Mouse (Mus musculus) cerebellum, adult 11-12 months (tissue): ENCODE measurements around the gene Fzd4.

Source experiments
- DNase-seq: peaks from one replicate; pipeline ENCODE4 v3.0.0; 2022

The Fzd4 gene

DNA sequence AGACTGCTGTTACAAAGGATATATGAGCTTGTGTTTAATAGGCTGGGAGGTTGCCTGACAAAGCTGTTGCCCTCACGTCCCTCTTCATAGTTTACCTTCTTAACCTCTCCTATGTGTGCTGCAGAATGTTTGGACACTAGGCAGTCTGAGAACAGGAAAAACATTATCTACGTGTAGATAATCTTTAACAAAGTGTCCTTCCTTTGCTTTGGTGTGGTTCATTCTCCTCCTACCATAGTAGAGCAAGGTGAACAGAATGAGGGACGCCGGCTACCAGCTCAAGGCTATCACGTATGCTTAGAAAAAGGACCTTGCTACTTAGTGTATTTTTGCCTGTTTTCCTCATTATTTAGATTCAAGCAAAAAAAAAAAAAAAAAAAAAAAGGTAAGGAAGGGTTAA lies 24.6 kb downstream of the Fzd4 start:
- DNase-seq: no peak

DNA sequence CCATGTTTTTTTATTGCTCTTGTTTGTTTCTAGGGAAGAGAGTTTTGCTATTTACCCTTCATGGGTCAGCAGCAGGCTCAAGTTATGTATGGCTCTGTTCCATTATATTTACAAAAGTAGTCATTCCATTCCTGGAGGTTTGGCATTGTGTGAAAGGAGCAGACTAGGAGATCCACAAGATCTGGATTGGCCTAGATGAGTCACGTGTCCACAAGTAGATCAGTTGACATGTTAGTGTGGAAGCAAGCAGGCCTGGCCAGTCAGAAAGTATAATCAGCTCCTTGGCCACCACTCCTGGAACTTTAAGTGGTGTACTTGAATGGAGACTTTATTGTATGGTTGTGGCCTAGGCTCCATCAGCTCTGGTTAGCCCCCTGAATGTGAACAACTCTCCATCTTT lies 25.2 kb downstream of the Fzd4 start:
- DNase-seq: no peak

DNA sequence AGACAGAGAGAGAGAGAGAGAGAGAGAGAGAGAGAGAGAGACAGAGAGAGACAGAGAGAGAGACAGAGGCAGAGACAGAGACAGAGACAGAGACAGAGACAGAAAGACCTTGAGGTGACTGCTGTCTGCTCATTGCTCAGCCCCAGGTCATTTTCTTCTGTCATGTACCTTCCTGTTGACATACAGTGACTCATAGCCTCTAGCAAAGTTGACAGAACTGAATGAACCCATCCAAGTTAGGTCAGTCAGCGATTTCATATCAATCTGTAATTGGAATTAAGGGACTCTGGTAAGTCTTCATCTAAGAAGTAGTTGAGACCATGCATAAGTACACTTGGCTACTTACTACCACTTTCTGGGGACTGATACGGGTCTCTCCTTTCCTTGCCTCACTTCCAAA lies 27.0 kb downstream of the Fzd4 start:
- DNase-seq: no peak

DNA sequence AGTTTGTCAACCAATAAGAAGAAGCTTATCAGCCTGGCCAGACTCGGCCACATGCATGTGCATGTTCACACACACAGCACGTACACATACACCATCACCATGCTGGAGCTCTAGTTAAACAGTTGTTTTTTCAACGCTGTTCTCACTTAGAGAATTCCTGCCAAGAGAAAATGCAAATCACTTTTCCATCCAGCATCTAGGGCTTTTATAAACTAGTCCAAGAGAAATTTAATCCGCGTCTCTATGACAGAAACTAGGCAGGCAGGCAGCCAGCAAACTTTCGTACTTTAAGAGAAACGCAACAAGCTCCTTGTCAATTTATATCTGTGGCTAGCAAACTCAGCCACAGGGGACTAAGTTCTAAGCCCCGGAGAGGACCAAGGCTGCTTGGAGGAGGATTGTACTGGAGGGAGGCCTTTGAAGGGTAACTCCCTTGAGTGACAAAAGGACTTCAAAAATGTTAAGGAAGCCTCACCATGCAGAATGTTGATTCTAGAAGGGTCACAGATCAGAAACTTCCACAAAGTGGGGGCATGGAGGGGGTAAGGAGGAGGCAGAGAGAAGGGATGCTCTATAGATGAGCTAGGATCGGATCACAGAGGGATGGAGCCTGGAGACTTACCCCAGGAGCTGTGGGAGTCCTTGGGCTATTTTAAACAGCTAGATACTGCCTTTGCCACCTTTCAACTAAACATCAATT lies 29.2 kb downstream of the Fzd4 start:
- DNase-seq: no peak

DNA sequence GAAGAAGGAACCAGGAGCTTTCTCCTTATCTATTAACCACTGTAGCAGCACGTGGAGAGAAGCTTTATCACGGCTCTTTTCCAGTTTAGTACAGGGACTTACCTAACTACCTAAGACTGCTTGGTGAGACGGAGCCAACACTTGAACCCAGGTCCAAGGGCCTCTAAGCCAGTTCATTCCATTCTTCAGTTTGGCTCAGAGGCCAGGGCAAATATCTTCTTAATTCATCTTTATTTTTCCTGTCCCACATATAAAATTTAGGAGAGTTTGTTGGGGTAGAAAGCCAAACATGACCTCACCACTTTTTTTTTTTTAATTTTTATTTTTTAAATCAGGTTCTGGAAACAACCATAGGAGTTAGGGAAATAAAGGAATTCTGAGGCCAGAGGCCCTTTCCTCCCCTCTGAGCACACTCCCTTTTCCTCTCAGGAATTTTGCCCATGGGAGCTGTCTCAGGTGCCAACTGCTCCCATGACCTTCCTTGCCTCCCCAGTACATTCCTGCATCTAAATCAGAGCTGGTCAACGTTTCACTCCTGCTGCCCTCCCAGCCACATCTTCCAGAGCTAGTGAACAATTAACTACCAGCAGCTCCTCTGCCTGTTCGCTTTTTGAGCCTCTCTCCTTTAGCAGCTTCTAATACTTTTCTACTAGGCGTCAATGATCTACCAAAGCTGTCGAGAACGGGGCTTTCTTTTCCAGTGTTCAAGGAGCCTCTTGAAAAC lies 29.9 kb downstream of the Fzd4 start:
- no peak for DNase-seq

DNA sequence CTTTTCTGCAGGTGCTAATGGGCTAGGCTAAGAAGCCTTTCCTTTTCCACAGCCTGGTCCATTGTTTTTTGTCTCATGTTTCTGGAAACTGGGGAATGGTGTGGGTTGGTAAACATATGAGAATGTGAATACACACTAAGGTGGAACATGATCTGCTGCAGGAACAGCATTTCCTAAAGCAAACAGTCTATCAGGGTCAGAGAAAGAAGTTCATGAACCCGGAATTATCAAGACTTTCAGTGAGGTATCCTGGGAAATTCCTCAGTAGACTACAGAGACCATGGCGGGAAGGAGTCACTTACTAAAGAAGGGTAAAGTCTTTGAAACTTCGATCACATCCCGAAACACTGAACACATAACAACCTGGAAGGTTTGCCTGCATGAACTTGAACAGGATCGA lies 32.2 kb downstream of the Fzd4 start:
- DNase-seq: no peak

DNA sequence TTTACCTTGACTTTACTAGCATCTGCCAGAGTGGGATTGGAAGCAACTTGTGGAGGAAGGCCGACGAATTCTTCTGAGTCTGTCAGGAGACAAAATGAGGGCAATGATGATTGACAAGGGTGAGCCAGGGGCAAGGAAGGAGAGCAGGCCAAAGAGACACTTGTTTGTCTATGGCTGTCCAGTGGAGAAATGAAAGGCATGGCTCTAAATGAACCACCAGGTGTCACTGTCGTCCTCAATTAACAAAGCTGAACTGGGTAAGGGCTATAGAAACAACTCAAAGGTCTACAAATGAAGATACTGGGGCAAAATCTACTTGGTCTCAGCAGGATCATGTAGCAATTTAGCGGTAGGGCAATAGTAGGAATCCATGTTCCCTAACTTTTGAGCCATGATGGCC lies 33.4 kb downstream of the Fzd4 start:
- no peak for DNase-seq

DNA sequence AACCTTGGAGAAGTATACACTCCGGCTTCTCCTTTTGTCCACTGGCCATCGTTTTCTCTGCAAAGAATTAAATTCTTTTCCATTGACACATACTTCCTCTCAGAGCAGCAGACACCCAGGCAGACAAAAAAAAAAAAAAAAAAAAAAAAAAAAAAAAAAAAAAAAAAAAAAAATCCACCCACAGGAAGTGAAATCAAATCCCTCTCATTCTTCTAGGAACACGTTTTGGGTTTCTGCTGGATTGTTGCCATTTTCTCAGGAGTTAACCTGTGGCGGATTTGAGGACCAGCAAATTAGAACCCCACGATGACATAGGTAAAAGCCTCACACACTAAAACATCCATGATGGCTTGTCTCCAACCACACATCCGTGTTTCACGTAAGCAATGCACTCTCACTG lies 37.1 kb downstream of the Fzd4 start:
- no peak for DNase-seq

DNA sequence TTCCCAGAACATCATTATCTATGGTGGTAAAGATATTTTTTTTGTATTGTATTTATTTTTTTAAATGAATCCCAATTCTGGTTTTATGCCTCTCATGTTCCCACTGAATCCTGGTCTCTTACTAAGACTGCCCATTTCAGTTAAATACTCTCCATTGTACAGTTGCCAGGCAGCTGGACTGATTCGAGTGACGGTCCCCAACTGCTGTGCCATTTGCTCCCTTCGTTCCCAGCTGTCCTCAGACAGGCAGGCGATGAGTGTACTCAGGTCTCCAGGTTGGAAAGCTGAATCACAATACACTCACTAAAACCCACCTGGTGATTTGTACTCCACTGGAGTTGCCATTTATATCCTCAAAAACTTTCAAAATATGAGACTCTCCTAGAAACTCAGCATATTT lies 38.1 kb downstream of the Fzd4 start:
- DNase-seq: no peak

DNA sequence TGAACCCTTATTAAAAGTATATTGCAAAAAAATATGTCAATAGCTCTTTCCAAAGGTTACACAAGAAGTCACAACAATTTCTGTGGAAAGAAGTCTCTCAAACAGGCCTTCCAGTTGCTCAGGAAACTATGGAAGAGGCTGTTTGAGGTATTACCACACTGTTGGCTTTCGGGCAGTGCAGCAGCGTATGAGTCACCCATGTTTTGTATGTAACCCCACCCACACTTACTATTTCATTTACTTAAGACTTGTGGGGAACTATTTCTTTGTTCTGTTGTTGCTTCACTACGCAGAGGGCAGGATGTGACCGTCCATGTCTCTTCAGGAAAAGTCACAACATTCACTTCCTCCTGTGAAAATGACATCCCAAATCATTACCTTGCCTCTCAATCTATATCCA lies 41.0 kb downstream of the Fzd4 start:
- no peak for DNase-seq

DNA sequence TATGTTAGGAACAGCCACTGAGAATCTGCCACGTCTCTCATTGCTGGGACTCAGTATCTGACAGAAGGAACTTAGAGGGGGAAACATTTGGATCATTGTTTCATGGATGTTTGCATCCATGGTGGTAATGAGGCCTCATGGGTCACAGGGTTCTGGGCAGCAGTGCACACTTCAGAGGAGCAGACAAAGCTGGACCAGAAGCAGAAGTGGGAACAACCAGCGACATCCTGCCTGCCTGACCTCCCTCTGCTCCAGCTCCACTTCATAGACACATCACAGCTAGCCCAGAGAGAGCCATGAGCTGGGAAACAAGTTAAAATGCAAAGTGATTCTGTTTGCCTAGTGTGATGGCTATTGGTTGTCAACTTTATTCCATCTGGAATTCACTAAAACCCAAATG lies 46.2 kb downstream of the Fzd4 start:
- DNase-seq: no peak

DNA sequence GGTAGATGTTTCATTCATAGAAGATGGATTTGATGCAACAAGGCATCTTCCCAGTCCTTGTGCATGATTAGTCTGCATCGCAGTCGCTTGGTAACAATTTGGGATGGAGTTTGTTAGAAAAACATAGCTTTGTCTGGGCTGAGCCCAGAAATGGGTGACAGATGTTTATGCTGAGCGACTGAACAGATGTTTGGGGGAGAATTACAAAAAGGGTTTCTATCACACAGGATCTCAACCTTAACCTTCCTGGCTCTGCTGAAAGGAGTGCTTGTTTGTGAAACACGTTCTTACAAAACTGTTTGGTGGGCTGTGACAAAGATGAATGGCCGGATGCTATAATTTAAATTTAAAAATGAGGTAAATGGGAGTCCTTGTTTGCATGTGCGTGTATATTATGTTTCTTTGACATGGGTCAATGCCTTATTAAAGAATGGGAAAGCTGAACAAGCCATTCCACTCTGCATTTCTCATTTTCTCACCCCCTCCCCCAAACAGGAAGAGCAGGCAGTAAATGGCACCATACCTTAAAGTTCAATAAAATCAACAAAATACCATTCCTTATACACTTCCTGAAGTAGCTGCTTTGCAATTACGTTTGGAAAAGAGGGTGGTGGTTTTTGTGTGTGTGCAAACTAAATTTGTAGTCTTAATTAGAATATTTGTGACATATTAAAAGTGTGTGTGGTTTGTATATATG lies 52.4 kb downstream of the Fzd4 start:
- DNase-seq: no peak

DNA sequence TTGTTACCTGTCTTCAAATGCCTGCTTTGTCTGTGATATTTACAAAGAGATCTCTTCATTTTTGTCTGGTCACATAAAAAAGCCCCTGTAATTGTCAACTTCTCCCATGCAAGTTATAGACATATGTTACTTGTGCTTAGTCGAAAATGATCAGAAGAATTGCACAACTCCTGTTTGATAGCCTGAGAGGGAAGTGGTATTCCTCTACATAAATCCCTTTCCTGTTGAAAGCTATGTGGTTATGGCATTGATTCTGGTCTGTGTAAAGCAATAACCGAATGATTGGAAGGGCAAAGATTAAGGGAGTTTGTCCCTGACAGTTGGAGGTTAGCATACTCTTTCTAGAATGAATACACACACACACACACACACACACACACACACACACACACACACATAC lies 55.5 kb downstream of the Fzd4 start:
- DNase-seq: no peak

DNA sequence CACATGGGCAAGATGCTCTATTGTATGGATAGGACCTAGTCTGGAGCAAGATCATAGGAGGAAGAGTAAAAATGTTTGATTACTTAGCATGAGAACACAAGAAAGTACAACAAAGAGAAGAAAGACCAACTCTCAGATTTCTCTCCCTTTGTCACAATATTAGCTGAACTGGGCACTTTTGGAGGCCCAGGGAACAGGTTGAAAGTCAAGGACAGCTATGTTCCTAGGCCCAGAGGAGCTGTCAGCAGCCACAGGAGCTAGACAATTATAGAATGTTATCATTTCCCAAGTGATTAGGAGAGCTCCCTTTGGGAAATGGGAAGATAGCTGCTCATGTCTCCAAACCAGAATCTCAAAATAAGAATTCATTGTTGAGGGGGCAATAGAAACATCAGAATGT lies 56.8 kb downstream of the Fzd4 start:
- DNase-seq: no peak

DNA sequence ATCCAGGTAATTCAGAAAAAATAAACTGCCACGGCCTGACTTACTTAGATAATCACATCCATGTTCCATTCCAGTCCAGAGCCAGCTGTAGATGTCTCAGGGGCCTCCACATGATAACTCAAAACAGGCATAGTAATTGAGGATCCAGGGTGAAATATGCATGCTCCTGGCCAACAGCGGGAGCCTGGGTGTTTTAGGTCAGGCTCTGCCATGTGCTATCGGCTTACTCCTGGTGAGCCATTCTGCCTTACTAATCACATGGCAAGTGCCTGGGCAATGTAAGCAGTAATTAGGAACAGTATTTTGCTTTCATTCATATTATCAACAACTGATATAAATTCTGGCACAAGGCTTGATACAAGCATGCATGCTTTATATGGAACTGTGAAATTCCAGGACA lies 57.2 kb downstream of the Fzd4 start:
- no peak for DNase-seq
